Mouse (Mus musculus): ENCODE data around the gene Slc18a3.

Gene Slc18a3

GRCm38 (mm10) chr14:32503897-32504296 is 39.2 kb upstream of the Slc18a3 start:
- Histone ChIP-seq H3K27me3 (ENCODE audit: insufficient read depth, low read length) (peaks cover 28% of the 10 kb centered on the region), H3K9me3 (ENCODE audit: low read length) (no peaks in the 10 kb centered on the region), H3K36me3 (ENCODE audit: insufficient read depth, low read length) (no peaks in the 10 kb centered on the region), H3K4me1 (replicated peaks; ENCODE audit: low read depth, low read length) (no peaks in the 10 kb centered on the region), H3K4me3 (replicated peaks; ENCODE audit: low read length) (no peak overlapping the region)
- TF ChIP-seq NANOG (IDR thresholded peaks at IDR 0.05; ENCODE audit: borderline replicate concordance, low read length) (no peak), POU5F1 (IDR thresholded peaks at IDR 0.05; ENCODE audit: borderline replicate concordance, low read length) (no peak), CTCF (conservative IDR thresholded peaks at IDR 0.05; ENCODE audit: low read length) (no peak)

GRCm38 (mm10) chr14:32502764-32503688 is 38.4 kb upstream of the Slc18a3 start:
- no peak for TF ChIP-seq POU5F1 (IDR thresholded peaks at IDR 0.05; ENCODE audit: borderline replicate concordance, low read length)
- TF ChIP-seq CTCF (conservative IDR thresholded peaks at IDR 0.05; ENCODE audit: low read length), result no peak
- TF ChIP-seq NANOG (IDR thresholded peaks at IDR 0.05; ENCODE audit: borderline replicate concordance, low read length), result no peak
- H3K9me3 ChIP-seq (ENCODE audit: low read length), result no peaks in the 10 kb centered on the region
- H3K4me1 ChIP-seq (replicated peaks; ENCODE audit: low read depth, low read length), result no peaks in the 10 kb centered on the region
- H3K27me3 ChIP-seq (ENCODE audit: insufficient read depth, low read length), result peaks cover 22% of the 10 kb centered on the region
- H3K4me3 ChIP-seq (replicated peaks; ENCODE audit: low read length), result no peak overlapping the region
- H3K36me3 ChIP-seq (ENCODE audit: insufficient read depth, low read length), result no peaks in the 10 kb centered on the region

- no peaks in the 10 kb centered on the region for H3K9me3 ChIP-seq (ENCODE audit: low read length)
- TF ChIP-seq CTCF (conservative IDR thresholded peaks at IDR 0.05; ENCODE audit: low read length), result no peak
- TF ChIP-seq NANOG (IDR thresholded peaks at IDR 0.05; ENCODE audit: borderline replicate concordance, low read length), result no peak
- no peak for TF ChIP-seq POU5F1 (IDR thresholded peaks at IDR 0.05; ENCODE audit: borderline replicate concordance, low read length)
- H3K27me3 ChIP-seq (ENCODE audit: insufficient read depth, low read length), result peaks cover 19% of the 10 kb centered on the region
- no peak overlapping the region for H3K4me3 ChIP-seq (replicated peaks; ENCODE audit: low read length)
- no peaks in the 10 kb centered on the region for H3K36me3 ChIP-seq (ENCODE audit: insufficient read depth, low read length)
- no peaks in the 10 kb centered on the region for H3K4me1 ChIP-seq (replicated peaks; ENCODE audit: low read depth, low read length)
Observed at GRCm38 (mm10) chr14:32501303-32501702, 36.7 kb upstream of the Slc18a3 start.

GRCm38 (mm10) chr14:32496115-32496850 is 31.6 kb upstream of the Slc18a3 start:
- peaks cover 8% of the 10 kb centered on the region for H3K4me1 ChIP-seq (replicated peaks; ENCODE audit: low read depth, low read length)
- no peak for TF ChIP-seq CTCF (conservative IDR thresholded peaks at IDR 0.05; ENCODE audit: low read length)
- no peak for TF ChIP-seq NANOG (IDR thresholded peaks at IDR 0.05; ENCODE audit: borderline replicate concordance, low read length)
- no peak for TF ChIP-seq POU5F1 (IDR thresholded peaks at IDR 0.05; ENCODE audit: borderline replicate concordance, low read length)
- no peaks in the 10 kb centered on the region for H3K36me3 ChIP-seq (ENCODE audit: insufficient read depth, low read length)
- no peak overlapping the region for H3K4me3 ChIP-seq (replicated peaks; ENCODE audit: low read length)
- no peaks in the 10 kb centered on the region for H3K9me3 ChIP-seq (ENCODE audit: low read length)
- peaks cover 35% of the 10 kb centered on the region for H3K27me3 ChIP-seq (ENCODE audit: insufficient read depth, low read length)

GRCm38 (mm10) chr14:32492521-32492920 is 27.9 kb upstream of the Slc18a3 start:
- Histone ChIP-seq H3K4me3 (replicated peaks; ENCODE audit: low read length) (no peak overlapping the region), H3K4me1 (replicated peaks; ENCODE audit: low read depth, low read length) (peaks cover 8% of the 10 kb centered on the region), H3K27me3 (ENCODE audit: insufficient read depth, low read length) (peaks cover 35% of the 10 kb centered on the region), H3K36me3 (ENCODE audit: insufficient read depth, low read length) (no peaks in the 10 kb centered on the region), H3K9me3 (ENCODE audit: low read length) (no peaks in the 10 kb centered on the region)
- TF ChIP-seq POU5F1 (IDR thresholded peaks at IDR 0.05; ENCODE audit: borderline replicate concordance, low read length), result no peak
- TF ChIP-seq CTCF (conservative IDR thresholded peaks at IDR 0.05; ENCODE audit: low read length), result no peak
- no peak for TF ChIP-seq NANOG (IDR thresholded peaks at IDR 0.05; ENCODE audit: borderline replicate concordance, low read length)

- Histone ChIP-seq H3K9me3 (ENCODE audit: low read length) (no peaks in the 10 kb centered on the region), H3K27me3 (ENCODE audit: insufficient read depth, low read length) (peaks cover 13% of the 10 kb centered on the region), H3K4me1 (replicated peaks; ENCODE audit: low read depth, low read length) (no peaks in the 10 kb centered on the region), H3K36me3 (ENCODE audit: insufficient read depth, low read length) (no peaks in the 10 kb centered on the region), H3K4me3 (replicated peaks; ENCODE audit: low read length) (no peak overlapping the region)
- TF ChIP-seq POU5F1 (IDR thresholded peaks at IDR 0.05; ENCODE audit: borderline replicate concordance, low read length), result no peak
- peak; percentile 97 for TF ChIP-seq CTCF (conservative IDR thresholded peaks at IDR 0.05; ENCODE audit: low read length)
- TF ChIP-seq NANOG (IDR thresholded peaks at IDR 0.05; ENCODE audit: borderline replicate concordance, low read length), result no peak
Observed at GRCm38 (mm10) chr14:32482061-32482460, 17.4 kb upstream of the Slc18a3 start.

GRCm38 (mm10) chr14:32477581-32477980 is 12.9 kb upstream of the Slc18a3 start:
- H3K9me3 ChIP-seq (ENCODE audit: low read length), result no peaks in the 10 kb centered on the region
- no peak for TF ChIP-seq NANOG (IDR thresholded peaks at IDR 0.05; ENCODE audit: borderline replicate concordance, low read length)
- TF ChIP-seq CTCF (conservative IDR thresholded peaks at IDR 0.05; ENCODE audit: low read length), result no peak
- no peak for TF ChIP-seq POU5F1 (IDR thresholded peaks at IDR 0.05; ENCODE audit: borderline replicate concordance, low read length)
- peaks cover 19% of the 10 kb centered on the region for H3K27me3 ChIP-seq (ENCODE audit: insufficient read depth, low read length)
- no peak overlapping the region for H3K4me3 ChIP-seq (replicated peaks; ENCODE audit: low read length)
- H3K4me1 ChIP-seq (replicated peaks; ENCODE audit: low read depth, low read length), result no peaks in the 10 kb centered on the region
- H3K36me3 ChIP-seq (ENCODE audit: insufficient read depth, low read length), result no peaks in the 10 kb centered on the region

GRCm38 (mm10) chr14:32476559-32476958 is 11.9 kb upstream of the Slc18a3 start:
- TF ChIP-seq POU5F1 (IDR thresholded peaks at IDR 0.05; ENCODE audit: borderline replicate concordance, low read length) (no peak), CTCF (conservative IDR thresholded peaks at IDR 0.05; ENCODE audit: low read length) (no peak), NANOG (IDR thresholded peaks at IDR 0.05; ENCODE audit: borderline replicate concordance, low read length) (no peak)
- Histone ChIP-seq H3K4me1 (replicated peaks; ENCODE audit: low read depth, low read length) (no peaks in the 10 kb centered on the region), H3K27me3 (ENCODE audit: insufficient read depth, low read length) (peaks cover 23% of the 10 kb centered on the region), H3K4me3 (replicated peaks; ENCODE audit: low read length) (no peak overlapping the region), H3K36me3 (ENCODE audit: insufficient read depth, low read length) (no peaks in the 10 kb centered on the region), H3K9me3 (ENCODE audit: low read length) (no peaks in the 10 kb centered on the region)
